Mouse (Mus musculus): Measurements from ENCODE around the gene Gnptg.

The Gnptg gene

DNA sequence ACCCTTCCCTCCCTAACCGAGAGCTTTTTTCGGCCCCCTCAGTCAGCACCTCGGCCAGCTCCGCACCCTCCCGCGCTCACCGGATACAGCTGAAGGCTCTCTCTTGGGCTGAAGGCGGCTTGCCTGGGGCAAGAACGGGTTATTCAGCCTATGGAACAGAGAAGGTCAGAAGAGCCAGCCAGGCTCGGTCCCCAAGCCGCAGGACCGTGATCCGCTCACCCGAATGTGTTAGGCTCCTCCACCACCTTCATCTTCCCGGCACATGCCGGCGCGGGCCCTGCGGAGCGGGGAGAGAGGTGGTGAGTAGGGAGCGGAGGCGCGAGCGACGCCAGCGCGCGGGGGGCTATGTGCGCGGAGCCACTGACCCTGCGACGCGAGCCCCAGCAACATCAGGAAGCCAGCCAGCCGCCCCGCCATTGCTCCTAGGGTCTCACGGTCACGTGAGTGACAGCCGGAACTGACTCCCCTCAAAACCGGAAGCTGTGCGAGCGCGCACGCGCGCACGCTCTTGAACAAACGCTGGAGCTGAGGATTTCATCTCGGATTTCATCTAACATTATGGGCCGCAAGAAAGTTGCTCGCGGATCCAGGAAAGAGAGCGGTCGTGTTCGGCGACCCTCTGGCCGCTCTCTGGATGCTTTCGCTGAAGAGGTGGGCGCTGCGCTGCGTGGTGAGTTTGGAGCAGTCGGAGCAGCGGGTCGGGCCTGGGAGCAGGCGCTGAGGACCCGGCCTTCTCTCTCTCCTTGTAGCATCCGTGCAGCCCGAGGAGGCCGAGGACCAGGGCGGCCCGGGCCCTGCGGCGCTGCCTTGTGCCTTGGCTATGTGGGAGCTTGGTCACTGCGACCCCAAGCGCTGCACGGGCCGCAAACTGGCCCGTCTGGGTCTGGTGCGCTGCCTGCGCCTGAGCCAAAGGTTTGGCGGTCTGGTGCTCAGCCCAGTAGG is at the start of gene Gnptg, which contains the start of gene Tsr3:
Gnptg (minus strand) TSS at position 430 of the 942 bp plus-strand sequence.
Tsr3 (plus strand) TSS at position 476 of the 942 bp plus-strand sequence.
- peak; percentile 84 for DNase-seq (ENCODE audit: extremely low spot score)

GRCm38 (mm10) chr17:25288842-25289241 is 48.9 kb upstream of the Gnptg start:
- DNase-seq (ENCODE audit: extremely low spot score), result peak; percentile 42

DNA sequence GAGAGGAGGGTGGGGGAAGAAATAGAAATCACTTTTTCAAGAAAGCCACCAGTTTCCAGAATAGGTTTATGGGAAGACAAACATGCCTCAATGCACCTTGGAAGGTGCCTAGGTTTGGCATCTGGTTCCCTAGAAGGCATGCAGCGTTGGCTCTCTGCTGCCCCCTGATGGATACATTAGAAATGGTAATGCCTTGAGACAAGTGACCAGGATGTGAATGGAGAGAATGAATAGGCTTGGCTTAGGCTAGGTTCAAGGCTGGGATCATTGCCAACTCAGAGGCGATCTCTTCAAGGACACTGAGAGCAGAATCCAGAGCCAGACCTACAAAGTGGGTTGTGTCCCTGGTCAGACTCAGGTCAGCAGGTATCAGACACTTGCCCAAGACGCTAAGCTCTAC is 45.1 kb upstream of the Gnptg start:
- peak; percentile 63 for DNase-seq (ENCODE audit: extremely low spot score)

DNA sequence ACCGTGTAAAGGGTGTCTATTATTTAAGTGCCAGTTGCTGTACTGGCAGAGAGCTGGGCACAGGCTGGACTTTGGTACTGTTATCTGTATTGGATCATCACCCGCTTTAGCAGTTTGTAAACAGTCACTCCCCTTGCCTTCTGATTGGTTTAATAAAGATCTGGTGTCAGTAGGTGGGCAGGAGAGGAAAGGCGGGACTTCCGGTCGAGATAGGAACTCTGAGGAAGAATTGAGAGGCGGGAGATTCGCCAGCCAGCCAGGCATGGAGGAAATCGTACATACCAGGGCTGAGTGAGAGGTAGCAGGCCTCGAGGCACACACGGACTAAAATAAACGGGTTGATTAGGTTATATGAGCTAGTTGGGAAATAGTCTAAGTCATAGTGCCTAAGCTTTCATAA is 42.2 kb upstream of the Gnptg start:
- no peak for DNase-seq (ENCODE audit: extremely low spot score)

- no peak for DNase-seq (ENCODE audit: extremely low spot score)
Observed at GRCm38 (mm10) chr17:25275833-25276232, 35.9 kb upstream of the Gnptg start.

DNA sequence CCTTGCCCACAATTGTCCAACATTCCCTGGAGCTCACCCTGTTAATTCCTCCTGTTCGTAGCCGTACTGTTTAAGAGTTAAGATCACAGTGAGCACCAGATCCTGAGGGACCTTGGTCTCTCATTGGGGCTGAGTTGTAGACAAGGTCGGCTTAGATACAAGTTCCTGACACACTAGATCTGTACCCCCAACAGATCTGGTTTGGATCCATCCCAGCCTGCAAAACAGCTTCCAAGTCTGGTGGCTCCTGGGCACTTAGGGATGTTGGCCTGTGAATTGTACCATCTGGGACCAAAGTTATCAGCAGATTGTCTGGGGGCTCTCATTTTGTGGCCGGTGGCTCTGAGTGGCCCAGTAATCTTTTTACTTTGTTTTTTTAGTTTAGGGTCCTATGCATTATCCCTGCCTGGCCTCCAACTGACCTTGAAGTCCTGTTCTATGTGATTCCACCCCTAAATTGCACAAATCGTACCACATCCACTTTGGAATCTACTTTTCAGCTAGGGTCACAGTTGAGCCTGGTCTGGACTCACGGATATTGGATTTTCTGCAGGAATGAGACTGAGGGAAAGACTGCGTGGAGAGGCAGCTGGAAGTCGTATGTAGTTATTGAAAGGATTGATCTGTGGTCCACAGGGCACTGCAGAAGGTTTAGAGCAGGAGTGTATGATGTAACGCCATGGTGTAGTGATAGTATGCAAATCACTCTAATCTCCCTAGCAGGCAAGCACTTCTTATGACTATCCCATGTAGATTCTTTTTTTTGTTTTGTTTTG is 34.8 kb upstream of the Gnptg start, which contains the start of gene Ube2i:
Ube2i (minus strand) TSS at position 52 of the 776 bp plus-strand sequence.
- DNase-seq (ENCODE audit: extremely low spot score), result no peak

DNA sequence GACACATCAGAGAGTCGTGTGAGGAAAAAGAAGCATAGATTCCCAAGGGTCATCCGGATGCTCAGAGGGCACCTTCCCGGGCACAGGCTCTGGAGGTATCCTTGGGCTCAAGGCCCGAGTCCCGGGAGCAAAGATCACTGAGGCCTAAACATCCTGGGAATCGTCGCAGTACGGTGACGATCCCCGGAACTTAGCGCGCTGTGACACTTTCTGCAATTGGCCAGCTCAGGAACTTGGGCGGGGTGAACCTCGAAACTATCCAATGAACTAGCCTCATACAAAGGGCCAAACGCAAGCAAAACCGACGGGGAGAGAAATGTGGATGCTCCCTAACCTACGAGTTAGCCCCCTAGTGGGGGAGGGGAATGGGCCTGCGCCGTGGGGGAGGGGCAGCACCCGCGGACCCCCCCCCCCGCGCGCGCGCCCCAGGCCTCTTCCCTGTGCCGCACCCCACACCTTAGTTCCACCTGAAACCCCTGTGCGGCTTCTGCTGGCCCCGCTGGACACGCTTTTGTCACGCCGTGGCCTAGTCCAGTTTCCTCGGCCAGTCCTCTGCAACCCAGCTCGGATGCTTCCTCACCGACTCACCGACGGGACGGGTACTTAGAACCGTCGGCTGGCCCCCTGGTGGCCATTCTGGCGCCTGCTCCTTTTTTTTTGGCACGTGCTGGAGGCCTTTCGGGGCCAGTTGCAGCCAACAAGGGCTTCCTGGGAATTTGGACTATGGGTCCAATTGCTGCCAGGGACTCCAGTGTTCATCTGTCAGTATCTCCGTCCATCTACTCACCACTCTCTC is 34.0 kb upstream of the Gnptg start:
- peak; percentile 99 for DNase-seq (ENCODE audit: extremely low spot score)

- no peak for DNase-seq (ENCODE audit: extremely low spot score)
Observed at GRCm38 (mm10) chr17:25272951-25273705, 33.2 kb upstream of the Gnptg start.

DNA sequence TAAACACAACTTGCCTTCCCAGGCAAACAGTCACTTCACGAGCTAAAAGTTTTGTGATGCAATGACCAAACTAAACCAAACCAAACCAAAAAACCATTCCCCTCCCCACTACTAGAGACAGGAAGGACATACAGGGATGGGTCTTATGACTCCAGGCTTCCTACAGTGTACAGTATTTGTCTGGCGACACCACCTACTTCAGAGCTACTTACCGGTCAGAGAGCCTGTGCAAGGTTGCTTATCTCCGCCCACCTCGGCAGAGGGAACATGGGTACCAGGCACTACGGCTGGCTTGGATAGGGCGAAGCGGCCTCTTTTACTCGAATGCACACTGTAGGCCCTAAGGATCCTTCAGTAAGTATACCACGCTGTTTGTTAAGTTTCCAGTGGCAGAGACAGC is 32.4 kb upstream of the Gnptg start:
- no peak for DNase-seq (ENCODE audit: extremely low spot score)

- no peak for DNase-seq (ENCODE audit: extremely low spot score)
Observed at GRCm38 (mm10) chr17:25270795-25271335, 30.9 kb upstream of the Gnptg start.

GRCm38 (mm10) chr17:25264453-25264852 is 24.5 kb upstream of the Gnptg start:
- no peak for DNase-seq (ENCODE audit: extremely low spot score)

- DNase-seq (ENCODE audit: extremely low spot score), result no peak
Observed at GRCm38 (mm10) chr17:25257804-25258261, 17.9 kb upstream of the Gnptg start.

- peak; percentile 62 for DNase-seq (ENCODE audit: extremely low spot score)
Observed at GRCm38 (mm10) chr17:25256140-25256754, 16.3 kb upstream of the Gnptg start, which contains the start of gene Baiap3. Baiap3 (minus strand) TSS chr17:25256364.

- DNase-seq (ENCODE audit: extremely low spot score), result no peak
Observed at GRCm38 (mm10) chr17:25255110-25255509, 15.2 kb upstream of the Gnptg start.

GRCm38 (mm10) chr17:25253760-25254159 is 13.8 kb upstream of the Gnptg start:
- DNase-seq (ENCODE audit: extremely low spot score), result no peak

DNA sequence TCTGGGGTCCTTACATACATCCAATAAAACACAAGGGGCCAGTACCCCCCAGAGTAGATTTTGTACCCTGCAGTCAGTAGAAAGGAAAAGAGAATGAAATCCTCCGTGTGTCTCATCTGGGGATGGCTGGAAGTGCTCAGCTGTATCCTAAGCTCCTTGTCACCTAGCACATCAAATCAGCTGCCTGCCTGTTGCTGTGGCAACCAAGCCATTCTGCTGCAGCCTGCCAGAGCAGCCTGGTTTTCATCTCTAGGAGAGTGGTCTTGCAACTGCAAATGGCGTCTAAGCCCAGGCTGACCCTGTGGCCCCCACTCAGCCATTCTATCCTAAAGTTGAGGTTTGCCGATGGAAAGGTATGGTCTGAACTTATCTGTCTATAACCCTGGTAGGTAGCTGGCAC is 12.7 kb upstream of the Gnptg start:
- DNase-seq (ENCODE audit: extremely low spot score), result no peak

DNA sequence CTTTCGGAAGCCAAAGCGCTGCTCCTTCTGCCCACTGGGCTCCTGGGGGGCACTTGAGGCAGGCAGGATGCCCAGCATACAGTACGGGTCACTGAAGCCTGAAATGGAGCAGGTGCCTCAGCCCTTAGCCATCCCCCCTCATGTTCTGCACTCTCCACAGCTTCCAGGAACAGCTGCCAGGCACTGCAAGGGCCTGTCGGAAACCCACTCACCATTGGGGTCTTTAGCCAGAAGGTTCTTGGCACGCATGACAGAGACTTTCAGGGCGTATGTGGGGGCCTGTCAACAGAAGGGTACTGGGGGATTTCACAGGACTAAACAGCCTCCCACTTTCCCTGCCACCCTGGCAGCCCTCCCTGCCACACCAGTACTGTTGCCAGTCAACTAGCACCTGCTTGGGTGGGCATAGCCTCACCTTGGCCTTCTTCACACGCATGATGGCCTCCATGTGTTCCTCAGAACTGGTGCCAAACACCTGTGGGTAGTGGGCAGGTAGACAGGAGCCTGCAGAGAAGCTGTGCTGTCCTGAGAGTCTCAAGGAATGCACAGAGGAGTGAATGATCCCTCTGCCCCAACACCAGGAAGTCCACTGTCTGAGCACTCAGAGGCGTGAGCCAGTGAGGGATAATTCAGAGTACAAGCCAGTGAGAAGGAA is 10.4 kb upstream of the Gnptg start:
- no peak for DNase-seq (ENCODE audit: extremely low spot score)

DNA sequence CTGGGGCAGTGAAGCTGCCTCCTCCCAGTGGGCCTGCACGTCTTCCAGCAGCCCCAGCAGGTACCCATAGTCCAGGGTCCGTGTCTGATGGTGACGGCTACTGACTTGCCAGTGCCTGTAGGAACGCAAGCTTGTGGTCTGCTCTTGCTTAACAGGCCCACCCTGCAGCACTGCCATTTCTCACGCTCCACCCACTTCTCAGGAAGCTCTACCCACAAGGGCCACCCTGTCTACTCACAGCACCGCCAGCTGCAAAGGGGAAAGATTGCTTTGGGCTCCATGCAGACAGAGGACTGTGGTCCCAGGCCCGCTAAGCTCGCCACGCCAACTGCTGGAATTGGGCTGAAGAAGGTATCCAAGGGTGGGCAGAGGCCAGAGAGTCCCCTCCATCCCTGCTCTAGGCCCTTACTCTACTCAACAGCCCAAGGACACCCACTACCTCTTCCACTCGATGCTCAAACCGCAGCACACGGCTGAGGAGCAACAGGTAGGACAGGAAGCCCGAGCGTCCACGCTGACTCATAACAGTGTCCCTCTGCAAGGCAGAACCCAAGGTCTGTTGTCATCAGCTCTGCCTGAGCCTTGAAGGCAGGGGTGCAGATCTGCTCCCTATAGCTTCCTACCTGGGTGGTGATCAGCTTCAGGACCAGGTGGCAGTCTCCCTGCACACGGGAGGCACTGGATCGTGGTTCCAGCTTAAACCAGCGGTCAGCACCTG is 8.3 kb upstream of the Gnptg start:
- no peak for DNase-seq (ENCODE audit: extremely low spot score)

DNA sequence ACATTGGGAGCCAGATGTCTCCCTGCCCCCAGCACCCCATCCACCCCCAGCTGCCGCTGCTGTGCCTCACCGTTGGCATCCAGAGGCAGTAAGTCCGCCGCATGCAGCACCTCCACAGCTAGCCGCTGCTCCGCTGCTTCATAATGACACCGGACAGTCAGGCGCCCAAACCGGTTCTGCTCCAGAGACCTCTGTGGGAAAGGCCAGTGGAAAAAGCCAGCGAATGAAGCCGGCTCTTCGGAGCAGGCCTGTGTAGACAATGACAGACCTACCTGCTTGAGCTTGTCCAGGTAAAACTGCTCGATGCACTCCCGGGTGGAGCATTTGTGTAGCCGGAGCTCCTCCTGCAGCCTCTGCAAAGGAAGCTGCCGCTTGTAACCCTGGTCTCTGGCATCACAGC is 4.3 kb upstream of the Gnptg start:
- no peak for DNase-seq (ENCODE audit: extremely low spot score)

Measured in embryo, embryonic 9.5 days (tissue).